Mouse (Mus musculus) myocyte (in vitro differentiated cells): ENCODE data around the gene Dll4. TPM values are rescaled to one million over a fixed set of nuclear protein-coding genes. Genes with fewer than 3 reads are reported as not detected.

ENCODE experiments used
- H3K27me3 ChIP-seq: one replicate; pipeline ENCODE4 v1.6.1; 2011; ENCODE audit not compliant: control insufficient read depth, insufficient read depth, insufficient read length
- H3K36me3 ChIP-seq: one replicate; pipeline ENCODE4 v1.6.1; 2011; ENCODE audit not compliant: control insufficient read depth, insufficient read depth
- H3K4me2 ChIP-seq: one replicate; pipeline ENCODE4 v1.6.1; 2011; ENCODE audit warnings: low read depth, control low read depth
- H3K4me3 ChIP-seq: one replicate; pipeline ENCODE4 v1.5.1; 2011; ENCODE audit warnings: mild to moderate bottlenecking, control low read depth, moderate library complexity
- H3K79me2 ChIP-seq: one replicate; pipeline ENCODE4 v1.6.1; 2011; ENCODE audit not compliant: control insufficient read depth, insufficient read depth
- H3ac ChIP-seq: one replicate; pipeline ENCODE4 v1.6.1; 2011; ENCODE audit not compliant: control insufficient read depth, insufficient read length
- CEBPB ChIP-seq: IDR thresholded peaks from 2 replicates; pipeline ENCODE4 v1.6.1; 2011; ENCODE audit warnings: mild to moderate bottlenecking, moderate library complexity; ENCODE audit not compliant: poor library complexity, insufficient read depth, severe bottlenecking
- E2F4 ChIP-seq: IDR thresholded peaks from one replicate; pipeline ENCODE4 v1.6.1; 2011; ENCODE audit warnings: mild to moderate bottlenecking, control low read depth, moderate library complexity; ENCODE audit not compliant: insufficient read depth
- MAX ChIP-seq: IDR thresholded peaks from one replicate; pipeline ENCODE4 v1.6.1; 2011; ENCODE audit warnings: low read depth, mild to moderate bottlenecking, control low read depth
- MYOD1 ChIP-seq, 3 experiments: IDR thresholded peaks; one replicate each; pipeline ENCODE4 v1.6.1; 2011; ENCODE audit warnings: control low read depth in 2 of 3, low read depth in 2 of 3, mild to moderate bottlenecking in 2 of 3, moderate library complexity in 1 of 3; ENCODE audit not compliant: insufficient read length in 2 of 3, control insufficient read depth in 1 of 3
- MYOG ChIP-seq, 3 experiments: IDR thresholded peaks; one replicate each; pipeline ENCODE4 v1.6.1; 2011; ENCODE audit warnings: control low read depth in 2 of 3, low read depth in 2 of 3, mild to moderate bottlenecking in 2 of 3; ENCODE audit not compliant: insufficient read length in 2 of 3, control insufficient read depth in 1 of 3, insufficient read depth in 1 of 3
- POLR2A ChIP-seq: IDR thresholded peaks from one replicate; pipeline ENCODE4 v1.6.1; 2011; ENCODE audit warnings: low read depth, mild to moderate bottlenecking, control low read depth, moderate library complexity; ENCODE audit not compliant: insufficient read length
- POLR2AphosphoS2 ChIP-seq: IDR thresholded peaks from one replicate; pipeline ENCODE4 v1.6.1; 2011; ENCODE audit warnings: low read depth, control low read depth; ENCODE audit not compliant: insufficient read length
- REST ChIP-seq: IDR thresholded peaks from one replicate; pipeline ENCODE4 v1.6.1; 2011; ENCODE audit warnings: mild to moderate bottlenecking, control low read depth, moderate library complexity; ENCODE audit not compliant: insufficient read depth, insufficient read length
- SRF ChIP-seq: IDR thresholded peaks from one replicate; pipeline ENCODE4 v1.6.1; 2011; ENCODE audit warnings: low read depth; ENCODE audit not compliant: control insufficient read depth, insufficient read length
- TCF12 ChIP-seq: IDR thresholded peaks from one replicate; pipeline ENCODE4 v1.6.1; 2011; ENCODE audit warnings: mild to moderate bottlenecking, control low read depth; ENCODE audit not compliant: poor library complexity, insufficient read depth, severe bottlenecking
- TCF3 ChIP-seq: IDR thresholded peaks from one replicate; pipeline ENCODE4 v1.6.1; 2011; ENCODE audit warnings: low read depth, control low read depth; ENCODE audit not compliant: insufficient read length
- USF1 ChIP-seq: IDR thresholded peaks from one replicate; pipeline ENCODE4 v1.6.1; 2011; ENCODE audit warnings: low read depth, mild to moderate bottlenecking, control low read depth, moderate library complexity
- polyA plus RNA-seq: library from polyadenylated mRNA; unstranded; fragments of >200 nt; fragmentation: generic; extraction: Trizol; gene quantifications from one replicate; pipeline ENCODE4 v1.2.1, GENCODE M21; 2012; ENCODE audit warnings: missing spikeins

Dll4 gene
- polyA plus RNA-seq, 1 experiment = not detected

DNA sequence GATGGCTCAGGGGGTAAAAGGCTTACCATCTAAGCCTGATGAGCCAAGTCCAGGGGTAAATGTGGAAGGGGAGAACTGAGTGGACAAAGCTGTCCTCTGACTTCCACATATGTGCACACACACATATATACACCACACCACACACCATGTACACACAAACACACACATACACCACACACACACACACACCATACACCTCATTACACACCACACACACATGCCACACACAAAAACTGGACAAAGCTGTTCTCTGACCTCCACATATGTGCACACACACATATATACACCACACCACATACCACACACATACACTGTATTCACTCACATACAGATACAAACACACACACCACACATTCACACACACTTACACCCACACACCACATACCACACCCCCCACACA, 30.7 kb downstream of the Dll4 start:
- TF ChIP-seq POLR2AphosphoS2 (peak; percentile 96), POLR2A (peak; percentile 54), CEBPB (no peak), MYOG (IDR thresholded peaks at IDR 0.05; ENCODE audit: control insufficient read depth in 1 of 3, insufficient read depth in 1 of 3, insufficient read length in 2 of 3, low read depth in 2 of 3) (no peak)
- Histone ChIP-seq H3K4me2 (no peak overlapping the region), H3ac (no peak overlapping the region), H3K36me3 (peaks cover 30% of the 10 kb centered on the region), H3K79me2 (peaks cover 30% of the 10 kb centered on the region), H3K4me3 (no peak overlapping the region), H3K27me3 (no peaks in the 10 kb centered on the region)

- Histone ChIP-seq H3K36me3 (peaks cover 30% of the 10 kb centered on the region), H3K4me3 (no peak overlapping the region), H3K4me2 (no peak overlapping the region), H3K27me3 (no peaks in the 10 kb centered on the region), H3ac (no peak overlapping the region), H3K79me2 (peaks cover 25% of the 10 kb centered on the region)
- TF ChIP-seq MYOD1 (IDR thresholded peaks at IDR 0.05; ENCODE audit: control insufficient read depth in 1 of 3, insufficient read length in 2 of 3, low read depth in 2 of 3) (no peak), POLR2A (peak; percentile 51), USF1 (no peak), POLR2AphosphoS2 (peak; percentile 39), MAX (no peak), SRF (no peak)
Measured at GRCm38 (mm10) chr2:119356805-119357204, 31.2 kb downstream of the Dll4 start.

DNA sequence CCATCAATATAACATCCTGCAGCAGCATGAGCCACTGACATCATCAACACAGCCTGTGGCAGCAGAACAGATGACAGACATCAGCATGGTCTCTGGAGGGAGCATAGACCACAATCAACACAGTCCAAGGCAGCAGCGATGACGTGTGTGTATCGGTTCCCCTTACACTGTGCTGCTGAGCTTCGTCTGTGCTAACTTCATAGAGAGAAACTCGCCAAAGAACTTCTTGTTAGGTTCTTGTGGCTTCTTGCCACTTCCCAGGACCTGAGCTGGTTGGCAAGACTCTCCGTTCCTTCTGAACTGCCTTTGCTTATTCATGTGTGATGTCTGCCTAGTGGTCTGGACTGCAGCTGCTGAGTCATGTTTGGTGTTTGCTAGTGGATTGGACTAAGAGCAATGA, 32.7 kb downstream of the Dll4 start:
- H3K4me2 ChIP-seq = no peak overlapping the region
- H3K36me3 ChIP-seq = peaks cover 17% of the 10 kb centered on the region
- no peaks in the 10 kb centered on the region for H3K27me3 ChIP-seq
- H3K79me2 ChIP-seq = peaks cover 10% of the 10 kb centered on the region
- H3ac ChIP-seq = no peak overlapping the region
- no peak overlapping the region for H3K4me3 ChIP-seq
- TF ChIP-seq POLR2AphosphoS2 (peak; percentile 92), E2F4 (no peak), SRF (no peak), POLR2A (peak; percentile 16), TCF3 (no peak)

- Histone ChIP-seq H3K36me3 (peaks cover 1% of the 10 kb centered on the region), H3K4me3 (no peak overlapping the region), H3K27me3 (no peaks in the 10 kb centered on the region), H3ac (no peak overlapping the region), H3K4me2 (no peak overlapping the region), H3K79me2 (no peaks in the 10 kb centered on the region)
- TF ChIP-seq POLR2AphosphoS2 = no peak
- TF ChIP-seq POLR2A = no peak
- no peak for TF ChIP-seq TCF12
- no peak for TF ChIP-seq E2F4
- no peak for TF ChIP-seq CEBPB
- no peak for TF ChIP-seq SRF
- no peak for TF ChIP-seq TCF3
Measured at GRCm38 (mm10) chr2:119359721-119360291, 34.2 kb downstream of the Dll4 start.

- no peaks in the 10 kb centered on the region for H3K27me3 ChIP-seq
- no peak overlapping the region for H3K4me3 ChIP-seq
- peaks cover 15% of the 10 kb centered on the region for H3K36me3 ChIP-seq
- no peaks in the 10 kb centered on the region for H3K79me2 ChIP-seq
- no peak overlapping the region for H3ac ChIP-seq
- TF ChIP-seq MYOG (IDR thresholded peaks at IDR 0.05; ENCODE audit: control insufficient read depth in 1 of 3, insufficient read depth in 1 of 3, insufficient read length in 2 of 3, low read depth in 2 of 3) = peak in 1 of 3 experiments; percentile 24
- TF ChIP-seq MYOD1 (IDR thresholded peaks at IDR 0.05; ENCODE audit: control insufficient read depth in 1 of 3, insufficient read length in 2 of 3, low read depth in 2 of 3) = no peak
- H3K4me2 ChIP-seq = no peak overlapping the region
Measured at GRCm38 (mm10) chr2:119364969-119365368, 39.4 kb downstream of the Dll4 start.

DNA sequence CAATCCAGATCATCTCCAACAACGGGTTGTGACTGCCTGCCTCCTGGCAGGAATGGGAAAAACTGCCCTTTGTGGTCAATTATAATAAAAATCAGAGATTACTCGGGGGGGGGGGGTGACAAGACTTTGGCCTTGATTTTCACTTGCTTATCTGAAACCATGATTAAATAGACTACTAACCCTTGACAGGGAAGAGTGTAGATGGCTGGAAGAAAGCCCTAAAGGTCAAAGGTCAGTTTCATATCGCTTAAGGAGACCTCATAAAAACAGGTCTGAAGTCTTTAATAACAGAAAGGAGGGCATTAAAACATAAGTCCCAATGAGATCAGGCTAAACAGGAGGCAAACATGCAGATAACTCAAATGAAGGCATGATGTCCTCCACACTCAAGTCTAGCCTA, 41.8 kb downstream of the Dll4 start:
- no peak overlapping the region for H3ac ChIP-seq
- H3K4me3 ChIP-seq = no peak overlapping the region
- H3K4me2 ChIP-seq = no peak overlapping the region
- TF ChIP-seq POLR2A (no peak), MYOG (IDR thresholded peaks at IDR 0.05; ENCODE audit: control insufficient read depth in 1 of 3, insufficient read depth in 1 of 3, insufficient read length in 2 of 3, low read depth in 2 of 3) (no peak), MAX (no peak), SRF (no peak), REST (no peak), TCF3 (no peak), USF1 (no peak), E2F4 (no peak), TCF12 (no peak), MYOD1 (IDR thresholded peaks at IDR 0.05; ENCODE audit: control insufficient read depth in 1 of 3, insufficient read length in 2 of 3, low read depth in 2 of 3) (no peak), CEBPB (no peak), POLR2AphosphoS2 (no peak)
- peaks cover 24% of the 10 kb centered on the region for H3K36me3 ChIP-seq
- H3K79me2 ChIP-seq = no peaks in the 10 kb centered on the region
- H3K27me3 ChIP-seq = no peaks in the 10 kb centered on the region
